Mouse (Mus musculus) MEL (cell line): ENCODE measurements around the gene Desi1.

Experiments
- CTCF ChIP-seq, 3 experiments: IDR thresholded peaks in 2 of 3; conservative IDR thresholded peaks in 1 of 3; 2 replicates each; pipeline ENCODE4 v1.5.1; 2011 to 2012; ENCODE audit warnings: low read length in 3 of 3, low read depth in 2 of 3, mild to moderate bottlenecking in 2 of 3, improper control_type of control experiment in 1 of 3, inconsistent platforms in 1 of 3, mixed read lengths in 1 of 3, moderate library complexity in 1 of 3; ENCODE audit not compliant: control insufficient read depth in 1 of 3, insufficient read depth in 1 of 3, poor library complexity in 1 of 3, severe bottlenecking in 1 of 3
- E2F4 ChIP-seq: IDR thresholded peaks from 2 replicates; pipeline ENCODE4 v1.6.1; 2011; ENCODE audit warnings: low read depth, low read length, improper control_type of control experiment, borderline replicate concordance
- TCF12 ChIP-seq: IDR thresholded peaks from 2 replicates; pipeline ENCODE4 v1.6.1; 2014; ENCODE audit warnings: low read depth, mild to moderate bottlenecking, inconsistent platforms, low read length, improper control_type of control experiment, moderate library complexity

- TF ChIP-seq E2F4, result no peak
- no peak for TF ChIP-seq CTCF (IDR thresholded peaks at IDR 0.05 in 2 of 3, conservative IDR thresholded peaks at IDR 0.05 in 1 of 3; ENCODE audit: control insufficient read depth in 1 of 3, insufficient read depth in 1 of 3, low read depth in 2 of 3, low read length in 3 of 3, poor library complexity in 1 of 3, severe bottlenecking in 1 of 3)
- TF ChIP-seq TCF12, result no peak
Observed at GRCm38 (mm10) chr15:82023965-82024635, 9.6 kb downstream of the Desi1 start.
